Mouse (Mus musculus) stomach, postnatal 0 days (tissue): ENCODE data around the gene Lrch1. TPM values are rescaled to one million over a fixed set of nuclear protein-coding genes. Genes with fewer than 3 reads are reported as not detected.

Experiments
- ATAC-seq: fragments of 200-750 bp; cut with Nextera tagmentation; 2 replicates; pipeline ENCODE4 v1.8.0; 2017; ENCODE audit not compliant: low FRiP score, low TSS enrichment
- DNase-seq: peaks from one replicate; pipeline ENCODE4 v3.0.0-alpha.2; 2016; ENCODE audit warnings: low spot score
- H3K27ac ChIP-seq: fragments of 300-500 bp; sonication (generic); replicated peaks from 2 replicates; pipeline ENCODE4 v1.5.1; 2014; ENCODE audit warnings: mild to moderate bottlenecking, control low read depth
- H3K27me3 ChIP-seq: fragments of 300-500 bp; sonication (generic); 2 replicates; pipeline ENCODE4 v1.6.1; 2014; ENCODE audit warnings: low read length; ENCODE audit not compliant: control insufficient read depth, insufficient read depth
- H3K36me3 ChIP-seq: fragments of 300-500 bp; sonication (generic); 2 replicates; pipeline ENCODE4 v1.6.1; 2014; ENCODE audit warnings: low read length, mixed read lengths; ENCODE audit not compliant: control insufficient read depth, insufficient read depth
- H3K4me1 ChIP-seq: fragments of 300-500 bp; sonication (generic); replicated peaks from 2 replicates; pipeline ENCODE4 v1.6.1; 2014; ENCODE audit warnings: antibody characterized with exemption; ENCODE audit not compliant: control insufficient read depth, insufficient read depth
- H3K4me2 ChIP-seq: fragments of 300-500 bp; sonication (generic); replicated peaks from 2 replicates; pipeline ENCODE4 v1.6.1; 2014; ENCODE audit warnings: low read depth, mild to moderate bottlenecking, control low read depth, moderate library complexity
- H3K4me3 ChIP-seq: fragments of 300-500 bp; sonication (generic); 2 replicates; pipeline ENCODE4 v1.5.1; 2014; ENCODE audit warnings: low read depth, low read length, control low read depth
- H3K9ac ChIP-seq: fragments of 300-500 bp; sonication (generic); 2 replicates; pipeline ENCODE4 v1.6.1; 2014; ENCODE audit warnings: mild to moderate bottlenecking, low read length, control low read depth, mixed read lengths
- H3K9me3 ChIP-seq: fragments of 300-500 bp; sonication (generic); 2 replicates; pipeline ENCODE4 v1.6.1; 2016; ENCODE audit warnings: low read length; ENCODE audit not compliant: control insufficient read depth
- CTCF ChIP-seq: IDR thresholded peaks from 2 replicates; pipeline ENCODE4 v1.5.1; 2016; ENCODE audit warnings: antibody characterized with exemption, low read depth, mild to moderate bottlenecking, moderate library complexity
- EP300 ChIP-seq: optimal IDR thresholded peaks from 2 replicates; pipeline ENCODE3; 2016; ENCODE audit warnings: antibody characterized with exemption
- whole genome bisulfite sequencing: fragments of 180-500 bp; shearing (Covaris S2); extraction: QIAGEN DNeasy Blood & Tissue Kit; methylation state at CpG from one replicate; pipeline ENCODE4 v1.1.7; 2014; 5-methylcytosine and 5-hydroxymethylcytosine counted together
- polyA plus RNA-seq: library from polyadenylated mRNA; unstranded; fragments of >200 nt; fragmentation: Nextera tagmentation; extraction: Ambion mirVana; gene quantifications from 2 replicates; pipeline ENCODE4 v1.2.1, GENCODE M21; 2015

The Lrch1 gene
- polyA plus RNA-seq, 1 experiment from 2014 or later: 11.7 TPM

DNA sequence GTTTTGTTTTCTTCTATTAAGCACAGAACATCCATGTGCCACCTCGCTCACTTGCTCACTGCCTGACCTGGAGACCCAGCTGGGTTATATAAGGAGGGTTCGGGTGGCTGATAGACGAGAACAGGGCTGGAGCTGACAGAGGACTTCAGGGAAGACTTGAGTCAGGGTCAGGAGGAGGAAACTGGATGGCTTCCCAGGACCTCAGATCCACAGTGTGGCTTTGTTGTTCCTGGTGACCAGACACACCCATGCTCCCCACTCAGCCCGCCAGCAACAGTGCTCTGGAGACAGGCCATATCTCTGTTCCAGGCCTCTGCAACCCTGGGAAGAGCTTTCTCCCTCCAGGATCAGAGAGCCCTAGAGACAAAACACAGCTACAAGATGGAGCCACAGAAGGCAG, 44.6 kb downstream of the Lrch1 start:
- no peak overlapping the region for H3K4me2 ChIP-seq
- DNase-seq (no peak), ATAC-seq (peak; percentile 36; the same call in 1 of the 2 replicates)
- no peaks in the 10 kb centered on the region for H3K27me3 ChIP-seq
- TF ChIP-seq CTCF (no peak), EP300 (no peak)
- no peak overlapping the region for H3K4me3 ChIP-seq
- no peaks in the 10 kb centered on the region for H3K36me3 ChIP-seq
- H3K9me3 ChIP-seq: no peaks in the 10 kb centered on the region
- H3K4me1 ChIP-seq: peaks cover 2% of the 10 kb centered on the region; the same call in 1 of the 2 replicates
- H3K9ac ChIP-seq: no peak overlapping the region
- 53% methylated on average over 4 of the region's 4 CpGs for WGBS
- H3K27ac ChIP-seq: no peak overlapping the region

- peaks cover 2% of the 10 kb centered on the region; the same call in 1 of the 2 replicates for H3K4me1 ChIP-seq
- no peak for DNase-seq
- no peak for ATAC-seq
- H3K9ac ChIP-seq: no peak overlapping the region
- H3K27ac ChIP-seq: peak overlapping the region; percentile 53
- H3K36me3 ChIP-seq: no peaks in the 10 kb centered on the region
- H3K27me3 ChIP-seq: no peaks in the 10 kb centered on the region
- WGBS: 70% methylated on average over 8 of the region's 8 CpGs
- H3K9me3 ChIP-seq: no peaks in the 10 kb centered on the region
- no peak for TF ChIP-seq EP300
- TF ChIP-seq CTCF: no peak
- no peak overlapping the region for H3K4me2 ChIP-seq
- no peak overlapping the region for H3K4me3 ChIP-seq
Observed at GRCm38 (mm10) chr14:74900705-74901369, 46.8 kb downstream of the Lrch1 start.

DNA sequence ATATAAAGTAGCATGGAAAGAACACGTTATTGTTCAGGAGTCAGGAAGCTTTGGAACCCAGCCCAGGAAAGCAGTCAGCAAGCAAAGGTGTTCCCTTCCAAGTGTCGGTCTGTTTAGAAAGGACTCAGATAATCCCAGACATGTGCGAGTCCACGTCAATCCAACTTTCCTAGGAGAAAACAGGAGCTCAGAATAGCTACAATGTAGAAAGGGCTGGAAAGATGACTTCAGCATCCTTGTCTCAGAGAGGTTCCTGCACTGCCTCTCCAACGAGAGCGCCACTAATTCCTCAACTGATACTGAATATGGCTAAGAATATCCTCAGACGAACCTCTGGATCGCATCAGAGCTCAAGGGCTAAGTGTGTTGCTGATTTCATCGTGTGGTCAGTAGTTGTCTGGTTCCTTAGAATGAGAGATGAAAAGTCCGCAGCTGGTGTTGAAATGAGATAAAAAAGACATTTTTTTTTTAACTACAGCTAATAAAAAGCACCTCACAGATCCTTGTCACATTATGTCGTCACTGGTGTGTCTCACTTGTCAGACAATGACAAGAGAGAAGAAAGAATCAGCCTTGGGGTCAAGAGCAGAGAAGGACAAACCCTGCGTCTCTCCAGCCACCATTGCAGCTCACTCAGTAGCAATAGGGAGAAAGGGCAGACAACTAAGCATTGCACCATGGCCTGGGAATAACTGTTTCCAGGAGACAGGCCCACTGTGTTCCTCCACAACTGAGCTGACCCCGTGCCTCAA, 47.5 kb downstream of the Lrch1 start:
- DNase-seq: peak; percentile 49
- no peak overlapping the region for H3K4me3 ChIP-seq
- WGBS: 38% methylated on average over 13 of the region's 13 CpGs
- ATAC-seq: 0 out of 2 replicates have a peak, but pooled peaks have one; percentile 32
- no peaks in the 10 kb centered on the region for H3K27me3 ChIP-seq
- TF ChIP-seq EP300 (no peak), CTCF (no peak)
- H3K27ac ChIP-seq: peak overlapping the region; percentile 53
- H3K9ac ChIP-seq: no peak overlapping the region
- no peak overlapping the region for H3K4me2 ChIP-seq
- peaks cover 2% of the 10 kb centered on the region; the same call in 1 of the 2 replicates for H3K4me1 ChIP-seq
- no peaks in the 10 kb centered on the region for H3K36me3 ChIP-seq
- H3K9me3 ChIP-seq: no peaks in the 10 kb centered on the region

- no peak overlapping the region for H3K4me3 ChIP-seq
- no peaks in the 10 kb centered on the region for H3K9me3 ChIP-seq
- 88% methylated on average over 5 of the region's 5 CpGs for WGBS
- H3K9ac ChIP-seq: no peak overlapping the region
- H3K4me2 ChIP-seq: no peak overlapping the region
- H3K4me1 ChIP-seq: peaks cover 2% of the 10 kb centered on the region; the same call in 1 of the 2 replicates
- ATAC-seq (no peak), DNase-seq (no peak)
- no peaks in the 10 kb centered on the region for H3K36me3 ChIP-seq
- H3K27ac ChIP-seq: no peak overlapping the region
- TF ChIP-seq CTCF: no peak
- no peak for TF ChIP-seq EP300
- H3K27me3 ChIP-seq: no peaks in the 10 kb centered on the region
Observed at GRCm38 (mm10) chr14:74898939-74899338, 48.7 kb downstream of the Lrch1 start.

GRCm38 (mm10) chr14:74893693-74894092, 54.0 kb downstream of the Lrch1 start:
- H3K36me3 ChIP-seq: no peaks in the 10 kb centered on the region
- no peak overlapping the region for H3K4me2 ChIP-seq
- no peak for ATAC-seq
- DNase-seq: no peak
- 69% methylated on average over 6 of the region's 6 CpGs for WGBS
- no peaks in the 10 kb centered on the region for H3K9me3 ChIP-seq
- H3K9ac ChIP-seq: no peak overlapping the region
- no peak overlapping the region for H3K27ac ChIP-seq
- no peaks in the 10 kb centered on the region for H3K4me1 ChIP-seq
- H3K27me3 ChIP-seq: no peaks in the 10 kb centered on the region
- H3K4me3 ChIP-seq: no peak overlapping the region
- no peak for TF ChIP-seq CTCF
- no peak for TF ChIP-seq EP300
